Mouse (Mus musculus) embryonic facial prominence, embryonic 14.5 days (tissue): Measurements from ENCODE around the gene Ucp3. TPM values are rescaled to one million over a fixed set of nuclear protein-coding genes. Genes with fewer than 3 reads are reported as not detected.

Source experiments
- ATAC-seq: fragments of 200-750 bp; cut with Nextera tagmentation; 2 replicates; pipeline ENCODE4 v1.8.0; 2017; ENCODE audit warnings: low read depth, moderate number of reproducible peaks, moderate TSS enrichment
- DNase-seq: peaks from one replicate; pipeline ENCODE4 v3.0.0-alpha.2; 2015; ENCODE audit warnings: low spot score
- H3K27ac ChIP-seq: fragments of 300-500 bp; sonication (generic); replicated peaks from 2 replicates; pipeline ENCODE4 v1.5.1; 2014; ENCODE audit warnings: low read depth, mild to moderate bottlenecking, low read length, moderate library complexity
- H3K27me3 ChIP-seq: fragments of 300-500 bp; sonication (generic); replicated peaks from 2 replicates; pipeline ENCODE4 v1.6.1; 2014; ENCODE audit warnings: low read length; ENCODE audit not compliant: control insufficient read depth, insufficient read depth
- H3K36me3 ChIP-seq: fragments of 300-500 bp; sonication (generic); 2 replicates; pipeline ENCODE4 v1.6.1; 2014; ENCODE audit warnings: low read length, mixed read lengths; ENCODE audit not compliant: control insufficient read depth, insufficient read depth
- H3K4me1 ChIP-seq: fragments of 300-500 bp; sonication (generic); 2 replicates; pipeline ENCODE4 v1.6.1; 2014; ENCODE audit warnings: antibody characterized with exemption, low read length; ENCODE audit not compliant: control insufficient read depth, insufficient read depth
- H3K4me2 ChIP-seq: fragments of 300-500 bp; sonication (generic); 2 replicates; pipeline ENCODE4 v1.6.1; 2014; ENCODE audit warnings: low read depth, mild to moderate bottlenecking, low read length, moderate library complexity, mixed read lengths
- H3K4me3 ChIP-seq: fragments of 300-500 bp; sonication (generic); 2 replicates; pipeline ENCODE4 v1.5.1; 2014; ENCODE audit warnings: low read depth, mild to moderate bottlenecking, low read length
- H3K9ac ChIP-seq: fragments of 300-500 bp; sonication (generic); 2 replicates; pipeline ENCODE4 v1.6.1; 2014; ENCODE audit warnings: low read depth, mild to moderate bottlenecking, low read length, moderate library complexity, mixed read lengths
- H3K9me3 ChIP-seq: fragments of 300-500 bp; sonication (generic); 2 replicates; pipeline ENCODE4 v1.6.1; 2016; ENCODE audit warnings: low read length; ENCODE audit not compliant: control insufficient read depth
- WGBS: fragments of 180-500 bp; shearing (Covaris S2); extraction: QIAGEN DNeasy Blood & Tissue Kit; methylation state at CpG from one replicate; pipeline ENCODE4 v1.1.7; 2014; 5-methylcytosine and 5-hydroxymethylcytosine counted together
- polyA plus RNA-seq: library from polyadenylated mRNA; unstranded; fragments of >200 nt; fragmentation: Nextera tagmentation; extraction: Ambion mirVana; gene quantifications from 2 replicates; pipeline ENCODE4 v1.2.1, GENCODE M21; 2014

The Ucp3 gene
- polyA plus RNA-seq, 1 experiment from 2014 or later = 0.24 TPM

GRCm38 (mm10) chr7:100508670-100509069 is 35.9 kb downstream of the Ucp3 start:
- Histone ChIP-seq H3K9ac (no peak overlapping the region), H3K4me1 (no peaks in the 10 kb centered on the region), H3K9me3 (no peaks in the 10 kb centered on the region), H3K27ac (no peak overlapping the region), H3K4me2 (no peak overlapping the region), H3K36me3 (no peaks in the 10 kb centered on the region), H3K4me3 (no peak overlapping the region), H3K27me3 (no peaks in the 10 kb centered on the region)
- 76% methylated on average over 3 of the region's 3 CpGs for WGBS
- no peak for ATAC-seq
- no peak for DNase-seq

GRCm38 (mm10) chr7:100511602-100512001 is 38.8 kb downstream of the Ucp3 start:
- 72% methylated on average over 8 of the region's 8 CpGs for WGBS
- DNase-seq = no peak

DNA sequence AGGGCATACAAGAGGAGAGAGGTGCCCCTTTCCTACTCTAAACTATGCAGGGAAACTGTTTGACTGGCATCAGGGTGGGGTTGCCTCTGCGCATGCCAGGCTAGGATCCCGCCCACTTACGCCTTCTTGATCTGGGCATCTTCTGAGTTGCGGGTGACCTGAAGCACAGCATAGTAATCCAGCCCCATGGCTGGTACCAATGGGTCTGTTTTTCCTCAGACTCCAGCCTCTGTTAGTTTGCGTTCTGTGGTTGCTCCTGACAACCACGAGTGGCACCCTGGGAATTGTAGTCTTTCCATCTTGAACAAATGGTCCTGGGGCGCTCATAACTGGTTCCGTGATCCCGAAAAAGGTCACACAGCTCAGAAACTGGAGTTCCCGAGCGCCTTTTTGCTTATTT is 41.8 kb downstream of the Ucp3 start, which contains the start of gene Dnajb13:
Dnajb13 (minus strand) TSS at position 388 of the 400 bp plus-strand sequence.
- Histone ChIP-seq H3K4me2 (no peak within 1 kb of the TSS), H3K4me3 (no peak within 1 kb of the TSS), H3K9me3 (no peaks in the 10 kb centered on the region), H3K27me3 (no peaks in the 10 kb centered on the region), H3K36me3 (no peaks in the 10 kb centered on the region), H3K9ac (no peak within 1 kb of the TSS), H3K27ac (no peak within 1 kb of the TSS), H3K4me1 (no peaks in the 10 kb centered on the region)
- DNase-seq (no peak), ATAC-seq (no peak)
- 43% methylated on average over 11 of the region's 11 CpGs for WGBS

More at GRCm38 (mm10) chr7:100511602-100512001, 38.8 kb downstream of the Ucp3 start:
- Histone ChIP-seq H3K4me2 (no peak overlapping the region), H3K27me3 (no peaks in the 10 kb centered on the region), H3K9me3 (no peaks in the 10 kb centered on the region), H3K27ac (no peak overlapping the region), H3K36me3 (no peaks in the 10 kb centered on the region), H3K4me1 (no peaks in the 10 kb centered on the region), H3K9ac (no peak overlapping the region), H3K4me3 (no peak overlapping the region)
- ATAC-seq = no peak

- H3K27ac ChIP-seq = no peak overlapping the region
- no peak overlapping the region for H3K9ac ChIP-seq
- H3K36me3 ChIP-seq = no peaks in the 10 kb centered on the region
- no peaks in the 10 kb centered on the region for H3K27me3 ChIP-seq
- ATAC-seq = no peak
- DNase-seq = no peak
- H3K4me2 ChIP-seq = no peak overlapping the region
- H3K9me3 ChIP-seq = no peaks in the 10 kb centered on the region
- no peaks in the 10 kb centered on the region for H3K4me1 ChIP-seq
- H3K4me3 ChIP-seq = no peak overlapping the region
- 68% methylated on average over 7 of the region's 7 CpGs for WGBS
These were observed 47.4 kb downstream of the Ucp3 start for GRCm38 (mm10) chr7:100520204-100520603.

- no peak overlapping the region for H3K9ac ChIP-seq
- H3K27me3 ChIP-seq = no peaks in the 10 kb centered on the region
- no peaks in the 10 kb centered on the region for H3K9me3 ChIP-seq
- H3K4me3 ChIP-seq = no peak overlapping the region
- 27% methylated on average over 10 of the region's 10 CpGs for whole genome bisulfite sequencing
- H3K36me3 ChIP-seq = no peaks in the 10 kb centered on the region
- H3K27ac ChIP-seq = no peak overlapping the region
- ATAC-seq (peak; percentile 68), DNase-seq (peak; percentile 75)
- peak overlapping the region; percentile 38; the same call in 1 of the 2 replicates for H3K4me2 ChIP-seq
- no peaks in the 10 kb centered on the region for H3K4me1 ChIP-seq
These were observed 48.0 kb downstream of the Ucp3 start for GRCm38 (mm10) chr7:100520663-100521285.

- WGBS = 76% methylated on average over 3 of the region's 3 CpGs
- Histone ChIP-seq H3K9ac (no peak overlapping the region), H3K27me3 (no peaks in the 10 kb centered on the region), H3K9me3 (no peaks in the 10 kb centered on the region), H3K36me3 (no peaks in the 10 kb centered on the region), H3K4me2 (no peak overlapping the region), H3K4me1 (no peaks in the 10 kb centered on the region), H3K4me3 (no peak overlapping the region), H3K27ac (no peak overlapping the region)
- no peak for DNase-seq
- no peak for ATAC-seq
These were observed 49.4 kb downstream of the Ucp3 start for GRCm38 (mm10) chr7:100522222-100522621.

GRCm38 (mm10) chr7:100524669-100525068 is 51.9 kb downstream of the Ucp3 start:
- no peaks in the 10 kb centered on the region for H3K27me3 ChIP-seq
- no peak overlapping the region for H3K9ac ChIP-seq
- no peaks in the 10 kb centered on the region for H3K9me3 ChIP-seq
- WGBS = 64% methylated on average over 8 of the region's 8 CpGs
- no peaks in the 10 kb centered on the region for H3K36me3 ChIP-seq
- ATAC-seq = no peak
- no peak overlapping the region for H3K27ac ChIP-seq
- no peak overlapping the region for H3K4me3 ChIP-seq
- no peaks in the 10 kb centered on the region for H3K4me1 ChIP-seq
- no peak for DNase-seq
- H3K4me2 ChIP-seq = no peak overlapping the region

GRCm38 (mm10) chr7:100530766-100531165 is 58.0 kb downstream of the Ucp3 start:
- ATAC-seq (no peak), DNase-seq (no peak)
- Histone ChIP-seq H3K4me2 (no peak overlapping the region), H3K36me3 (no peaks in the 10 kb centered on the region), H3K4me3 (no peak overlapping the region), H3K27me3 (no peaks in the 10 kb centered on the region), H3K4me1 (no peaks in the 10 kb centered on the region), H3K9ac (no peak overlapping the region), H3K27ac (no peak overlapping the region), H3K9me3 (no peaks in the 10 kb centered on the region)
- WGBS = 86% methylated on average over 5 of the region's 5 CpGs

GRCm38 (mm10) chr7:100533503-100533902 is 60.7 kb downstream of the Ucp3 start:
- WGBS = 52% methylated on average over 2 of the region's 2 CpGs
- DNase-seq (no peak), ATAC-seq (no peak)
- H3K27ac ChIP-seq = no peak overlapping the region
- H3K4me2 ChIP-seq = no peak overlapping the region
- H3K9ac ChIP-seq = no peak overlapping the region
- peaks cover 8% of the 10 kb centered on the region for H3K4me1 ChIP-seq
- H3K9me3 ChIP-seq = no peaks in the 10 kb centered on the region
- H3K4me3 ChIP-seq = no peak overlapping the region
- H3K27me3 ChIP-seq = no peaks in the 10 kb centered on the region
- no peaks in the 10 kb centered on the region for H3K36me3 ChIP-seq
